Mouse (Mus musculus): ENCODE data around the gene 4930407I10Rik. TPM values are rescaled to one million over a fixed set of nuclear protein-coding genes. Genes with fewer than 3 reads are reported as not detected.

Gene 4930407I10Rik
- total and polyA plus RNA-seq, 3 experiments, result 0.04 TPM; not detected in 2

- Histone ChIP-seq H3K4me3 (replicated peaks in 1 of 3; ENCODE audit: low read depth in 2 of 3, low read length in 2 of 3, poor library complexity in 1 of 3) (no peak overlapping the region), H3K27me3 (replicated peaks) (no peaks in the 10 kb centered on the region), H3K27ac (ENCODE audit: insufficient read depth, low read depth) (no peak overlapping the region), H3K9me3 (replicated peaks; ENCODE audit: low read length) (peaks cover 2% of the 10 kb centered on the region), H3K36me3 (replicated peaks in 1 of 2; ENCODE audit: control insufficient read depth in 1 of 2, insufficient read depth in 1 of 2, low read length in 1 of 2) (peaks cover 59 to 91% of the 10 kb centered on the region in 2 experiments), H3K4me1 (ENCODE audit: control insufficient read depth in 1 of 2, insufficient read depth in 2 of 2) (peaks cover 6 to 47% of the 10 kb centered on the region in 2 experiments), H3K9ac (ENCODE audit: insufficient read depth, low read depth) (no peak overlapping the region), H3K4me2 (ENCODE audit: insufficient read depth, low read depth, poor library complexity, severe bottlenecking) (no peak overlapping the region), H3K79me2 (replicated peaks; ENCODE audit: control insufficient read depth, extremely low read depth, insufficient read depth, poor library complexity, severe bottlenecking) (no peaks in the 10 kb centered on the region)
- TF ChIP-seq UBTF (IDR thresholded peaks at IDR 0.05; ENCODE audit: low read depth, low read length) (no peak), RAD21 (IDR thresholded peaks at IDR 0.05; ENCODE audit: low read depth, low read length) (no peak), TCF12 (IDR thresholded peaks at IDR 0.05; ENCODE audit: low read depth, low read length) (no peak), CHD2 (IDR thresholded peaks at IDR 0.05; ENCODE audit: low read length) (no peak), TBP (conservative IDR thresholded peaks at IDR 0.05; ENCODE audit: low read depth, low read length) (no peak), ETS1 (conservative IDR thresholded peaks at IDR 0.05; ENCODE audit: low read depth, low read length) (no peak), IRF4 (IDR thresholded peaks at IDR 0.05; ENCODE audit: low read depth, low read length) (no peak), NELFE (IDR thresholded peaks at IDR 0.05; ENCODE audit: low read depth, low read length) (no peak), POLR2A (IDR thresholded peaks at IDR 0.05; ENCODE audit: low read depth, low read length) (no peak), ZMIZ1 (IDR thresholded peaks at IDR 0.05; ENCODE audit: low read depth, low read length) (no peak), MYC (IDR thresholded peaks at IDR 0.05; ENCODE audit: low read depth, low read length) (no peak), E2F4 (IDR thresholded peaks at IDR 0.05; ENCODE audit: insufficient replicate concordance, low read depth, low read length) (no peak), SIN3A (IDR thresholded peaks at IDR 0.05; ENCODE audit: low read length) (no peak), MXI1 (IDR thresholded peaks at IDR 0.05; ENCODE audit: low read depth, low read length) (no peak), KAT2A (IDR thresholded peaks at IDR 0.05; ENCODE audit: insufficient replicate concordance, low read length) (no peak), CHD1 (IDR thresholded peaks at IDR 0.05; ENCODE audit: low read depth, low read length) (no peak)
- in situ Hi-C loops (cut with MboI; ENCODE audit: low pct_ligation_motif_present, low pct_unique_long_range_greater_than_20kb, low sequenced_read_pairs) (no loop called here), dilution Hi-C loops (cut with MboI; ENCODE audit: extremely low pct_ligation_motif_present, extremely low pct_unique_long_range_greater_than_20kb, low sequenced_read_pairs) (no loop called here)
- DNase-seq (ENCODE audit: extremely low read depth), result no peak
These were observed 34.9 kb upstream of the 4930407I10Rik start for GRCm38 (mm10) chr15:82023965-82024635.

GRCm38 (mm10) chr15:82027276-82027675 is 31.7 kb upstream of the 4930407I10Rik start:
- dilution Hi-C loops (cut with MboI; ENCODE audit: extremely low pct_ligation_motif_present, extremely low pct_unique_long_range_greater_than_20kb, low sequenced_read_pairs), result no loop called here
- no peak for DNase-seq (ENCODE audit: extremely low read depth)
- Histone ChIP-seq H3K4me1 (ENCODE audit: control insufficient read depth in 1 of 2, insufficient read depth in 2 of 2) (peaks cover 6 to 38% of the 10 kb centered on the region in 2 experiments), H3K4me2 (ENCODE audit: insufficient read depth, low read depth, poor library complexity, severe bottlenecking) (0 out of 2 replicates have a peak overlapping the region, but pooled peaks have one; percentile 9), H3K36me3 (replicated peaks in 1 of 2; ENCODE audit: control insufficient read depth in 1 of 2, insufficient read depth in 1 of 2, low read length in 1 of 2) (peaks cover 74 to 96% of the 10 kb centered on the region in 2 experiments), H3K4me3 (replicated peaks in 1 of 3; ENCODE audit: low read depth in 2 of 3, low read length in 2 of 3, poor library complexity in 1 of 3) (no peak overlapping the region), H3K27ac (ENCODE audit: insufficient read depth, low read depth) (peak overlapping the region; percentile 79), H3K9ac (ENCODE audit: insufficient read depth, low read depth) (no peak overlapping the region), H3K79me2 (replicated peaks; ENCODE audit: control insufficient read depth, extremely low read depth, insufficient read depth, poor library complexity, severe bottlenecking) (no peaks in the 10 kb centered on the region), H3K27me3 (replicated peaks) (no peaks in the 10 kb centered on the region), H3K9me3 (replicated peaks; ENCODE audit: low read length) (no peaks in the 10 kb centered on the region)
- in situ Hi-C loops (cut with MboI; ENCODE audit: low pct_ligation_motif_present, low pct_unique_long_range_greater_than_20kb, low sequenced_read_pairs), result no loop called here
- TF ChIP-seq TBP (conservative IDR thresholded peaks at IDR 0.05; ENCODE audit: low read depth, low read length) (no peak), RCOR1 (conservative IDR thresholded peaks at IDR 0.05; ENCODE audit: low read depth, low read length) (no peak), UBTF (IDR thresholded peaks at IDR 0.05; ENCODE audit: low read depth, low read length) (no peak), EP300 (IDR thresholded peaks at IDR 0.05; ENCODE audit: low read length) (no peak), ELF1 (IDR thresholded peaks at IDR 0.05; ENCODE audit: low read depth, low read length) (no peak), KAT2A (IDR thresholded peaks at IDR 0.05; ENCODE audit: insufficient replicate concordance, low read length) (no peak), POLR2A (IDR thresholded peaks at IDR 0.05; ENCODE audit: low read depth, low read length) (no peak), ZKSCAN1 (IDR thresholded peaks at IDR 0.05; ENCODE audit: borderline replicate concordance, low read depth, low read length) (no peak), MEF2A (IDR thresholded peaks at IDR 0.05; ENCODE audit: borderline replicate concordance, low read depth, low read length) (no peak)

All from CH12.LX (cell line).